Mouse (Mus musculus) mesoderm, embryonic 11.5 days (tissue): Measurements from ENCODE around the gene Sec31a.

Source experiments
- DNase-seq: peaks from one replicate; pipeline ENCODE4 v3.0.0-alpha.2; 2012; ENCODE audit warnings: low read depth, low spot score

The Sec31a gene

GRCm38 (mm10) chr5:100349287-100350215, 66.5 kb downstream of the Sec31a start:
- no peak for DNase-seq

GRCm38 (mm10) chr5:100345118-100345517, 70.9 kb downstream of the Sec31a start:
- DNase-seq = no peak

- DNase-seq = no peak
Measured at GRCm38 (mm10) chr5:100343087-100343486, 72.9 kb downstream of the Sec31a start.

- DNase-seq = no peak
Measured at GRCm38 (mm10) chr5:100342422-100342821, 73.6 kb downstream of the Sec31a start.

GRCm38 (mm10) chr5:100341042-100341441, 75.0 kb downstream of the Sec31a start:
- no peak for DNase-seq

GRCm38 (mm10) chr5:100337852-100338251, 78.2 kb downstream of the Sec31a start:
- DNase-seq = no peak

GRCm38 (mm10) chr5:100336876-100337275, 79.2 kb downstream of the Sec31a start:
- no peak for DNase-seq

GRCm38 (mm10) chr5:100335581-100336080, 80.4 kb downstream of the Sec31a start:
- no peak for DNase-seq

GRCm38 (mm10) chr5:100334686-100335085, 81.3 kb downstream of the Sec31a start:
- no peak for DNase-seq

GRCm38 (mm10) chr5:100333607-100334380, 82.2 kb downstream of the Sec31a start:
- DNase-seq = no peak

- peak; percentile 47 for DNase-seq
Measured at GRCm38 (mm10) chr5:100332300-100333004, 83.6 kb downstream of the Sec31a start.

GRCm38 (mm10) chr5:100331636-100332035, 84.4 kb downstream of the Sec31a start:
- DNase-seq = no peak

GRCm38 (mm10) chr5:100322081-100322480, 94.0 kb downstream of the Sec31a start:
- peak; percentile 89 for DNase-seq

- no peak for DNase-seq
Measured at GRCm38 (mm10) chr5:100317842-100318241, 98.2 kb downstream of the Sec31a start.

GRCm38 (mm10) chr5:100317010-100317409, 99.0 kb downstream of the Sec31a start:
- no peak for DNase-seq

GRCm38 (mm10) chr5:100315646-100316045, 100.4 kb downstream of the Sec31a start:
- no peak for DNase-seq

- no peak for DNase-seq
Measured at GRCm38 (mm10) chr5:100312391-100312790, 103.6 kb downstream of the Sec31a start.
